Mouse (Mus musculus) left cerebral cortex, adult 9 months (tissue): Measurements from ENCODE around the gene Mlh1.
A peak's percentile ranks its signal among the peaks of the same experiment; 100 is the strongest.

Source experiments
- DNase-seq, 2 experiments: peaks; one replicate each; pipeline ENCODE4 v3.0.0; 2022; ENCODE audit warnings: low spot score in 2 of 2

The Mlh1 gene

GRCm38 (mm10) chr9:111216424-111216823, 55.2 kb downstream of the Mlh1 start:
- DNase-seq: no peak

- no peak for DNase-seq
Measured at GRCm38 (mm10) chr9:111213501-111213900, 58.1 kb downstream of the Mlh1 start.

GRCm38 (mm10) chr9:111211122-111212041, 60.2 kb downstream of the Mlh1 start:
- DNase-seq: no peak

- no peak for DNase-seq
Measured at GRCm38 (mm10) chr9:111210412-111210811, 61.2 kb downstream of the Mlh1 start.

GRCm38 (mm10) chr9:111209158-111209699, 62.4 kb downstream of the Mlh1 start:
- no peak for DNase-seq

- no peak for DNase-seq
Measured at GRCm38 (mm10) chr9:111208185-111208584, 63.4 kb downstream of the Mlh1 start.

- DNase-seq: no peak
Measured at GRCm38 (mm10) chr9:111207683-111208082, 63.9 kb downstream of the Mlh1 start.

- peak in 1 of 2 experiments; percentile 66 for DNase-seq
Measured at GRCm38 (mm10) chr9:111204601-111205375, 66.8 kb downstream of the Mlh1 start.

GRCm38 (mm10) chr9:111200208-111200607, 71.4 kb downstream of the Mlh1 start:
- DNase-seq: no peak

GRCm38 (mm10) chr9:111198332-111198731, 73.3 kb downstream of the Mlh1 start:
- DNase-seq: no peak

GRCm38 (mm10) chr9:111197712-111198111, 73.9 kb downstream of the Mlh1 start:
- no peak for DNase-seq

GRCm38 (mm10) chr9:111197116-111197515, 74.5 kb downstream of the Mlh1 start:
- DNase-seq: no peak

- no peak for DNase-seq
Measured at GRCm38 (mm10) chr9:111193211-111193610, 78.4 kb downstream of the Mlh1 start.

GRCm38 (mm10) chr9:111188731-111189130, 82.9 kb downstream of the Mlh1 start:
- DNase-seq: no peak

GRCm38 (mm10) chr9:111186861-111187260, 84.7 kb downstream of the Mlh1 start:
- DNase-seq: no peak

- no peak for DNase-seq
Measured at GRCm38 (mm10) chr9:111184929-111185328, 86.7 kb downstream of the Mlh1 start.

GRCm38 (mm10) chr9:111182176-111182575, 89.4 kb downstream of the Mlh1 start:
- peak in 1 of 2 experiments; percentile 20 for DNase-seq

- no peak for DNase-seq
Measured at GRCm38 (mm10) chr9:111178971-111179370, 92.6 kb downstream of the Mlh1 start.
